Mouse (Mus musculus) kidney, embryonic 14.5 days (tissue): ENCODE measurements around the gene Olfr1497. TPM values are rescaled to one million over a fixed set of nuclear protein-coding genes. Genes with fewer than 3 reads are reported as not detected.
"Not testable (repeated sequence)": the region's sequence is repeated elsewhere in the genome, so short reads cannot be mapped to it uniquely, and the experiment has no call there.

Experiments
- ATAC-seq: fragments of 200-750 bp; cut with Nextera tagmentation; 2 replicates; pipeline ENCODE4 v1.8.0; 2017; ENCODE audit warnings: moderate number of reproducible peaks, mild to moderate bottlenecking, moderate TSS enrichment, moderate library complexity; ENCODE audit not compliant: low FRiP score, low TSS enrichment
- H3K27ac ChIP-seq: fragments of 300-500 bp; sonication (generic); 2 replicates; pipeline ENCODE4 v1.5.1; 2014; ENCODE audit warnings: low read depth, mild to moderate bottlenecking, low read length, moderate library complexity, mixed read lengths
- H3K27me3 ChIP-seq: fragments of 300-500 bp; sonication (generic); 2 replicates; pipeline ENCODE4 v1.6.1; 2014; ENCODE audit warnings: mild to moderate bottlenecking, low read length; ENCODE audit not compliant: control insufficient read depth, insufficient read depth
- H3K36me3 ChIP-seq: fragments of 300-500 bp; sonication (generic); 2 replicates; pipeline ENCODE4 v1.6.1; 2014; ENCODE audit warnings: low read length, mixed read lengths; ENCODE audit not compliant: control insufficient read depth, insufficient read depth
- H3K4me1 ChIP-seq: fragments of 300-500 bp; sonication (generic); 2 replicates; pipeline ENCODE4 v1.6.1; 2014; ENCODE audit warnings: low read length, mixed read lengths; ENCODE audit not compliant: control insufficient read depth, insufficient read depth
- H3K4me2 ChIP-seq: fragments of 300-500 bp; sonication (generic); replicated peaks from 2 replicates; pipeline ENCODE4 v1.6.1; 2014; ENCODE audit warnings: low read depth, mild to moderate bottlenecking, low read length
- H3K4me3 ChIP-seq: fragments of 300-500 bp; sonication (generic); 2 replicates; pipeline ENCODE4 v1.5.1; 2014; ENCODE audit warnings: mild to moderate bottlenecking, low read length
- H3K9ac ChIP-seq: fragments of 300-500 bp; sonication (generic); 2 replicates; pipeline ENCODE4 v1.6.1; 2014; ENCODE audit warnings: low read depth, mild to moderate bottlenecking, low read length, moderate library complexity
- H3K9me3 ChIP-seq: fragments of 300-500 bp; sonication (generic); 2 replicates; pipeline ENCODE4 v1.6.1; 2016; ENCODE audit warnings: low read length; ENCODE audit not compliant: control insufficient read depth
- WGBS: fragments of 180-500 bp; shearing (Covaris S2); extraction: QIAGEN DNeasy Blood & Tissue Kit; methylation state at CpG from one replicate; pipeline ENCODE4 v1.1.7; 2014; 5-methylcytosine and 5-hydroxymethylcytosine counted together
- polyA plus RNA-seq: library from polyadenylated mRNA; unstranded; fragments of >200 nt; fragmentation: Nextera tagmentation; extraction: Ambion mirVana; gene quantifications from 2 replicates; pipeline ENCODE4 v1.2.1, GENCODE M21; 2014

Olfr1497 gene
- not detected in 2 replicates for polyA plus RNA-seq

DNA sequence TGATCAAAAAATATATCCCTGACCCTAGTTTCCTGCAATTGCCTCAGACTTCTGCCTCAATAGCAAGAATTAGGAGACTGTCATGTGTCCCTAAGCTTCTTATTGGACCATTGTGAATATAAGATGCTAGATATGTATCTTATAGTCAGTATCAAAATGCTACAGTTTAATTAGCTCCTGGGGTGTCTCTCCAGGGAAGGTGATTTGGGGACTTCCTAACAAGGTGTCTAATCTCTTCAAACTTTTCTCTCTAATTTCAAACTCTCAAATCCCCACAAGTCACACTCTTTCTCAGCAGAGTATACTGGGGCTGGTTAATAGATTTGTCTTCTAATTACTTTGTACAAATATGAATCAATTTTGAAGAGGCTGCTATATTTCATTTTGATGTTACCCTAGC, at the start of gene Olfr1497:
Olfr1497 (minus strand) TSS at position 101 of the 400 bp plus-strand sequence.
- no peak within 1 kb of the TSS for H3K9ac ChIP-seq
- H3K4me2 ChIP-seq, result no peak within 1 kb of the TSS
- H3K36me3 ChIP-seq, result no peaks in the 10 kb centered on the region
- ATAC-seq, result no peak
- no peaks in the 10 kb centered on the region for H3K9me3 ChIP-seq
- H3K27me3 ChIP-seq, result no peaks in the 10 kb centered on the region
- no peak within 1 kb of the TSS for H3K27ac ChIP-seq
- no peaks in the 10 kb centered on the region for H3K4me1 ChIP-seq
- no peak within 1 kb of the TSS for H3K4me3 ChIP-seq

- H3K9me3 ChIP-seq, result no peaks in the 10 kb centered on the region
- no peaks in the 10 kb centered on the region for H3K4me1 ChIP-seq
- H3K4me2 ChIP-seq, result no peak within 1 kb of the TSS
- H3K27me3 ChIP-seq, result no peaks in the 10 kb centered on the region
- H3K36me3 ChIP-seq, result no peaks in the 10 kb centered on the region
- no peak within 1 kb of the TSS for H3K4me3 ChIP-seq
- ATAC-seq, result no peak
- no peak within 1 kb of the TSS for H3K9ac ChIP-seq
- no peak within 1 kb of the TSS for H3K27ac ChIP-seq
Measured at GRCm38 (mm10) chr19:13830388-13830787, 32.4 kb upstream of the Olfr1497 start, which contains the start of gene Olfr1500. TSS of gene Olfr1500 (minus strand) at chr19:13830488.

- WGBS, result 88% methylated on average over 3 of the region's 3 CpGs
- ATAC-seq, result no peak
- no peaks in the 10 kb centered on the region for H3K27me3 ChIP-seq
- no peaks in the 10 kb centered on the region for H3K4me1 ChIP-seq
- H3K9me3 ChIP-seq, result no peaks in the 10 kb centered on the region
- no peaks in the 10 kb centered on the region for H3K36me3 ChIP-seq
- no peak overlapping the region for H3K4me3 ChIP-seq
- no peak overlapping the region for H3K27ac ChIP-seq
- no peak overlapping the region for H3K4me2 ChIP-seq
- no peak overlapping the region for H3K9ac ChIP-seq
Measured at GRCm38 (mm10) chr19:13828447-13828846, 30.4 kb upstream of the Olfr1497 start.

GRCm38 (mm10) chr19:13820847-13821246, 22.8 kb upstream of the Olfr1497 start:
- no peaks in the 10 kb centered on the region for H3K27me3 ChIP-seq
- no peak for ATAC-seq
- 65% methylated on average over 5 of the region's 5 CpGs for WGBS
- no peak overlapping the region for H3K4me2 ChIP-seq
- H3K4me3 ChIP-seq, result no peak overlapping the region
- H3K27ac ChIP-seq, result no peak overlapping the region
- no peak overlapping the region for H3K9ac ChIP-seq
- H3K4me1 ChIP-seq, result no peaks in the 10 kb centered on the region
- no peaks in the 10 kb centered on the region for H3K9me3 ChIP-seq
- no peaks in the 10 kb centered on the region for H3K36me3 ChIP-seq

- Histone ChIP-seq H3K9me3 (no peaks in the 10 kb centered on the region), H3K27me3 (no peaks in the 10 kb centered on the region), H3K4me1 (no peaks in the 10 kb centered on the region), H3K4me2 (no peak within 1 kb of the TSS), H3K36me3 (no peaks in the 10 kb centered on the region), H3K4me3 (no peak within 1 kb of the TSS), H3K27ac (no peak within 1 kb of the TSS), H3K9ac (no peak within 1 kb of the TSS)
- no peak for ATAC-seq
Measured at GRCm38 (mm10) chr19:13819347-13819746, 21.3 kb upstream of the Olfr1497 start, which contains the start of gene Olfr1499. TSS of gene Olfr1499 (minus strand) at chr19:13819447.

- no peak for ATAC-seq
- no peaks in the 10 kb centered on the region for H3K27me3 ChIP-seq
- H3K36me3 ChIP-seq, result no peaks in the 10 kb centered on the region
- no peak overlapping the region for H3K4me3 ChIP-seq
- H3K9me3 ChIP-seq, result no peaks in the 10 kb centered on the region
- WGBS, result 34% methylated on average over 5 of the region's 5 CpGs
- no peak overlapping the region for H3K4me2 ChIP-seq
- H3K9ac ChIP-seq, result no peak overlapping the region
- no peak overlapping the region for H3K27ac ChIP-seq
- no peaks in the 10 kb centered on the region for H3K4me1 ChIP-seq
Measured at GRCm38 (mm10) chr19:13818827-13819226, 20.8 kb upstream of the Olfr1497 start.

DNA sequence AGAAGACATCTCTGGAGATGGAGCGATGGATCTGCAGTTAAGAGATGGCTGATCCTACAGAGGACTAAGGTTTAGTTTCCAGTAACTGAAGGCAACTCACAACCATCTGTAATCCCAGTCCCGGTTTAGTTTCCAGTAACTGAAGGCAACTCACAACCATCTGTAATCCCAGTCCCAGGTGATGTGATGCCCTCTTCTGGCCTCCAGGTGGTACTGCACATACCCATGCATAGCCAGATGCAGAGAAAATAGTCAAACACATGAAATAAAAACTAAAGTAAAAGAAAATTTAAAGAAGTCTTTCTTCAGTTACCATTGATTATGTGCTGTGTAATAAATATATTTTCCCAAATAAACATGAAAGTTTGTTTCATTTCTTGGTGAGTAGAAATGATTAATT, 14.8 kb upstream of the Olfr1497 start:
- Histone ChIP-seq H3K36me3 (no peaks in the 10 kb centered on the region), H3K27me3 (no peaks in the 10 kb centered on the region), H3K4me3 (no peak overlapping the region), H3K9me3 (no peaks in the 10 kb centered on the region), H3K9ac (no peak overlapping the region), H3K4me1 (no peaks in the 10 kb centered on the region), H3K4me2 (no peak overlapping the region), H3K27ac (no peak overlapping the region)
- WGBS, result 70% methylated on average over 2 of the region's 2 CpGs
- ATAC-seq, result no peak

DNA sequence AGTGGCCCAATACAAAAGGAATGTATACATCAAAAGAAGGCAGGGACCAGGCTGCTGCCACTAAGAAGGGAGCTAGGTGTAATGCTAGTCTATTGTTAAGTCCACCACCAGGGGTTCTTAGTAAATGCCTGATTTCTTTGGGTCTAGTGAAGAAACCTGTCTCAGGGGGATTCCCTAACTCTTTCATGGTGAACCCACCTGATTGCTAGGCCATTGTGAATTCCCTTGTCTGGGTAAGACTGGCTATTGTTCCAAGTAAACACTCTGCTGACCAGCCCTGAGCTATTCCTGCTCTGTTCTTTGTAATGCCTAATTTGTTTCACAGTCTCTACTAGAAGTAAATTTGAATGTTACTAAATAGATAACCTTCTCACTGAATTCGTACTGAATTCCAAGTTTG, 7.5 kb upstream of the Olfr1497 start:
- H3K4me3 ChIP-seq, H3K36me3 ChIP-seq, H3K27ac ChIP-seq, H3K4me1 ChIP-seq, H3K4me2 ChIP-seq, ATAC-seq, H3K27me3 ChIP-seq, H3K9me3 ChIP-seq, H3K9ac ChIP-seq: not testable (repeated sequence)
- 74% methylated on average over 1 of the region's 1 CpGs for WGBS

DNA sequence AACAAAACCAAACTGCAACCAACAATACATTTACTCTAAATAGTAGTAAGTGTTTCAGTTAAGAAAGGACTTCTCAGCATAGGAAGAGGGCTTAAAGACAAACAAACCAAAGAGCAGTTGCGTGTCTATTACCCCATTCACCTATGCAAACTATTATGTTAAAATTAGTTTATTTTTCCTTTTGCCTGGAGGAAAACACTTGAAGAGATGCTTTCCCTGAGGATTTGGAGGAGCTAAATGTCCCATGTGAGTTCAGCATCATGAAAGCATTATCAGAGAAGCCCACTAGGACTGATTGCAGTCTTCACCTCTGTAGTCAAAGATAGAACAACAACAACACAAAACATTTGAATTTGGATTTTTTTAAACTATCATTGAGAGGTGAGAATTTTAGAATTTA, 20.4 kb downstream of the Olfr1497 start, which contains the start of gene Olfr1496:
Olfr1496 (plus strand) TSS at position 301 of the 400 bp plus-strand sequence.
- WGBS, result 91% methylated on average over 1 of the region's 1 CpGs
- ATAC-seq, result no peak
- no peak within 1 kb of the TSS for H3K9ac ChIP-seq

More for the DNA sequence above, 20.4 kb downstream of the Olfr1497 start, which contains the start of gene Olfr1496:
- H3K27ac ChIP-seq, result no peak within 1 kb of the TSS
- H3K4me2 ChIP-seq, result no peak within 1 kb of the TSS
- no peaks in the 10 kb centered on the region for H3K36me3 ChIP-seq
- H3K9me3 ChIP-seq, result no peaks in the 10 kb centered on the region
- no peak within 1 kb of the TSS for H3K4me3 ChIP-seq
- H3K27me3 ChIP-seq, result no peaks in the 10 kb centered on the region
- H3K4me1 ChIP-seq, result no peaks in the 10 kb centered on the region
